Mouse (Mus musculus): ENCODE data around the gene Hmgn2. TPM values are rescaled to one million over a fixed set of nuclear protein-coding genes. Genes with fewer than 3 reads are reported as not detected.

Gene Hmgn2
- total RNA-seq, 2 experiments from 2014 or later: 943 to 1,765 TPM

DNA sequence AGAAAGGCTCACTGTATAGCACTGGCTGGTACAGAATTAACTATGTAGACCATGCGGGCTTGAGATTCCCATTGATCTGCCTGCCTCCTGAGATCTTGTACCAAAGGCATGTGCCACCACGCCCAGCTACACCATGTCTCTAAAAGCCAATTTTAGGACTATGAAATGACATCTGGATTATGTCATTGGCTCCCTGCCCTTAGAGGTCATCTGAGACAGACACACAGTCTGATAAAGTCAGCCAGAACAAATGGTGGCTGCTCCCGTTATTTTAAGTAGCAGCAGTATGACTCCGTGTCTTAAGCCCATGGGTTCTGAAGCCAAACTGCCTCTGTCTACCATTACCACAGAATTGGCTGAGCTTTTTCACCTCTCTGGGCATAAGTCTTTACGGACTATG lies 12.0 kb upstream of the Hmgn2 start:
- no peak for ATAC-seq (replicated peaks; ENCODE audit: poor library complexity, severe bottlenecking)

DNA sequence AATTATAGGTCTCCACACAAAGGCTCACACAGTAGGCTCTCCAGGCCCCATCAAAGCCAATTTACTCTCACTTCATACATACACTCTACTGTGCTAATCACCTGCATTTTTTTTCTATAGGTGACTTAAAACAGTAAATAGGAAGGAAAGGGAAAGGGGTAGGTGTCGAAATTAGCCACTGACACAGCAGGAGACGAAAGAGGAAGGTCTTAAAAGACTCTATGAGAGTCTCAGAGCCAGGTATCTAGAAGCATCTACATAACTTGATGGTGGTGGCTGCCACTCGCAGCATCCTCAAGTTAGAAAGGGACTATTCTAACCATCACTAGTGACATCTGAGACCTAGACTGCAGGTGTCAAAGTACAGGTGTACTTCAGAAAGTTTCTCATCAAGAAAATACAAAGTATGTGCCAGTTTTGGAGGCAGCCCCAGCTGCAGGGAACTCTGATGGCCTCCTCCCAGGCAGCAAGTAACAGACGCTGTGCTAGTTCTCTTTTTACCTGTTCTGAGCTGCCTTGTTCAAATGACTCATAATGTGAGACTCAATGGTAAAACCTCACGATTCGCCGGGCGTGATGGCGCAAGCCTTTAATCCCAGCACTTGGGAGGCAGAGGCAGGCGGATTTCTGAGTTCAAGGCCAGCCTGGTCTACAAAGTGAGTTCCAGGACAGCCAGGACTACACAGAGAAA lies 9.7 kb upstream of the Hmgn2 start:
- ATAC-seq (replicated peaks; ENCODE audit: poor library complexity, severe bottlenecking): no peak

DNA sequence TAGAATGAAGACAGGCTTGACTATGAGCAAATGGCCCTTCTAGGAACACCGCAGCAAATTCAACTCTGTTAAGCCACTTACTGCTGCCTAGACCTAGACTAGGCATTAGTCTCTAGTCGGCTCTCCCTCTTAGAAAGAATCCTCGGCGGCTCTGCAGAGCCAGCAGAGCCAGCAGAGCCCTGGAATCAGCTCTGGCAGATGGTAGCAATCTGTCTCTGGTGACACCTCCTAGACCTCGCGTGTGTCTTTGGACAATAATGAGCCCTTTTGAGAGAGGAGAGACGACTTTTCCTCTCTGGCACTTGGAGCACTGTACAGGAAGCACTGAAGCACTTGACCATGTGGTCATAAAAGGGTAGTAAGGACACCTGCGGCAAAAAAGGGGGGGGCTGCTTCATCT lies 3.3 kb upstream of the Hmgn2 start:
- ATAC-seq (replicated peaks; ENCODE audit: poor library complexity, severe bottlenecking): no peak

DNA sequence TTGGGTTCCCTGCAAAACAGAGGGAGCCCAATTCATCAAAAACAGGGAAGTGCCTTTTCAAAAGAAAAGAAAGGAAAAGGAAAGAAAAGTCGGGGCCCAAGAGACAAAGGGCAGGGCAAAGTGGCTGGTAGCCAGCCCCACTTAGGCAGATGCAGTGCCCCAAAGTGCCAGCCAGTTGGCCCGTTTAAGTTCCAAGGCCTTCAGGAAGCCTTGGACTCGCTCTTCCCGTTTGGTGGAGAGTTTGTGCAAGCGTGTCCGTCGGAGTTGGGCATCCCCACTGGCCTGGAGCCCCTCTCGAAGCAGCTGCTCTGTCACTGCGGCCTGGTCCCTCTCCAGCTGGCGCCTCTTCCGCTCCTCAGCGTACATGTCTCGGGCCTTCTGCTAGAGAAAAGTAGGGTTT lies 2.4 kb upstream of the Hmgn2 start:
- ATAC-seq (replicated peaks; ENCODE audit: poor library complexity, severe bottlenecking): no peak

DNA sequence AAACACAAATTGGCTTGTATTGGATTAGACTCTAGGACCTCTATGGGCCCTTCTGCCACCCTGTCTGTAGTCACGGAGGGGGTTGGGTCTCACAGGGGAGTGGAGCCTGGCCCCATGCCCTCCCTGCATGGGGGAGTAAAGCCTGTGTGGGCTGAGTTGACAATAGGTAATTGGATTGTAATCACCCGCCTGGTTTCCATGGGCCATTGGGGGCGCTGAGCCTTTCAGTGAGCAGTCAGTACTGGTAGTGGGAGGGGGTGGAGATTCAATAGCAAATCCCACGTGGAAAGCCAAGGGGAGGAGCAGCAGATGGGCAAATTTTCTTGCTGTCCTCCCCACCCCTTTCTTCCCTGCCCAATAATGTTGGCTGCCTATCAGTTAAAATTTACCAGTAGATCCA lies 1.7 kb upstream of the Hmgn2 start:
- no peak for ATAC-seq (replicated peaks; ENCODE audit: poor library complexity, severe bottlenecking)

DNA sequence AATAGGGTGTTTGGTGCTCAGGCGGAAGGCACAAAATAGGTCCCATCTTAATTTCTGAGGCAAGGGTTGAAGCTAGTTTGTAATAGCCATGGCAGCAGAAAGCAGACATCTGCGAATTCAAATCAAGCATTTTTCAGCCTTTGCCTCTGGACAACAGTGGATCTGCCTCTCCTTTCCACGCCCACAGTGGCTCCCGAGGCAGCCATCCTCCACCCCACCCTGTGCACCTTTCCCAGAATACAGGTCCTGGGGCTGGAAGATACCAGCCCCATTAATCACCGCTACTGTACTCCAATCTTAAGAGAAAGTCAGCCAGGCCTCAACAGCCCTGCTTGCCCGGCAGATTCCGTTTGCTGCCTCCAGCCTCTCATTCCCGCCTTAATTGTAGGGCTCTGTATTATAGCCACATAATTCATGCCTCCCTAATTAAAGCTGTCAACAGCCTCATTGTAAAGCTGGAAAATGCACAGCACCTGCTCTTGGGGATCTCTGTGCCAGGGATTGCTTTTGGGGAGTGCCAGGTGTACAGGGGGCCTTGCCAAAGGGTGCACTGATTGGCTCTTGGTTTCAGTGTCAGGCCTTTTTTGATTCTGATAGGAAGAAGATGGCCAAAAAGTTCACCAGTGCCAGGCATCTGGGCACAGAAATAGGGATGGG lies 792 bp upstream of the Hmgn2 start:
- no peak for ATAC-seq (replicated peaks; ENCODE audit: poor library complexity, severe bottlenecking)

DNA sequence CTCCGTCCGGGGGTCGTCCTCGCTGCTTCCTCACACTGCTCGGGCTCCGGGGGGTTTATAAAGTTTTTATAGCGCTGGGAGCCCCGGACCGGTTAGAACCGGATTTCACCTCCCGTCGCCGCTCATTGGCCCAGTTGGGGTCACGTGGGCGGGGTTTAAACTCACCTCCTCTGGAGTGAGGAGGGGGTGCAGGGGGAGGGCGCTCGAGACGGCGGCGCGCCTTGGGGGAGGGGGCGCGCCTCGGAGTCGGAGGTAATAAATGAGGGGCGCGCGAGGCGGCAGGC lies 642 bp downstream of the Hmgn2 start:
- peak; percentile 76 for ATAC-seq (replicated peaks; ENCODE audit: poor library complexity, severe bottlenecking)

DNA sequence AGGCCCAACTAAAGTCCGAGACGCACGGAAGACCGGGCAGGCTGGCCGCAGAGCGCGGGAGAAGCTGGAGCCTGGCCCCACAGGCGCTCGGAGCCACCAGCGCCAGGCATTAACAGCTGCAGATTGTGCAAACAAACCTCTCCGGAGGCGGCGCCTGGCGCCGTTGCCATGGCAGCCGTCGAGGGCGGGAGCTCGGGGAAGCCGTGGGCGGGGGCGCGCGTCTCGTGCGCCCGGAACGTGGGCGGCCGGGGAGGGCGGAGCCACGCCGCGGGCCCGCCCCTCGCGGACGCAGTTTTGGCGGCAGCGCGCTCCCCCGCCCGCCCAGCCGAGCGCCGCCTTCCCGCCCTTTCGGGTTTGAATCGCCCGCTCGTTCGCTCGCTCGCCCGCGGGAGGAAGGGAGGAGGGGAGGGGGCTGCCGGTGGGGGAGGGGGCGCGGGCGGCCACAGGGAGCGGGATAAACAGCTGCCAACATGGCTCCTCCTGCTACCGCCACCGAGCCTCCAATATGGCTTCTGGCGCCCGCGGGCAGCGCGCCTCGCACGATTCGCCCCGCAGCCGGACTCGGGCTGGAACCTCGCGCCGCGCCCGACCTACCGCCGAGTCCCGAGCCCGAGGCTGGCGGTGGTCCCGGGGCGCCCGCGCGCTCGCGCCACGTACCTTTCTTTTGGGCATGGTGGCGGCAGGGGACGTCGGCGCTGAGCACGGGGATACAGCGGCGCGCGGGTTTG lies 1.1 kb downstream of the Hmgn2 start:
- ATAC-seq (replicated peaks; ENCODE audit: poor library complexity, severe bottlenecking): peak; percentile 61

DNA sequence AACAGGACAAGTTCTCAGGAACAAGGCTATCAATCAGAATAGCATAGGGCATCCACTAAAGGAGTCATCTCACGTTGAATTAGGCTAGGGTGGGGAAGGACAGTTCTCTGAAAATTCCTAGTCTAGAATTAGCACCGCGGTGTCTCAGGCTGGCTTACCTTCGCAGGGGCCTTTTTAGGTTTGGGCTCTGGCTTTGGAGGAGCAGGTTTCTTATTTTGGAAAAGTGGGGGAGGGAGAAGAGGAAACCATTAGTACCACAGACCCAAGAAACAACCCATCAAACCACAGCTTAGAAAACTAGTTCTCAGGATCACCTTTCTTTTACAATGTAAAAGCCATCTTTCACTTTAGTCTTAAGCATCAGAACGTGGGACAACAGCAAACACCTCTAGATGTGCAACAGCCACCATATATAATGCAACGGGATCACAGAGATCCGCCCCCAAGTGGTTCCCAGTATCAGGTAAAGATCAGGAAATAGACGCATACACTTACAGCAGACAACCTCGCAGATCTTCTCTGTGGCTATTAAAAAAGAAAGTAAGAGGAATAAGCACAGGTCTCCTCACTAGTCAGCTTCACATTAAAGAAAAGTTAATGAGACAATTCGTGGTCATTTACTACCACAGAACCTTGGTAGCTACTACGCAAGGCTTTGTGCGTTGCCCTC lies 2.0 kb downstream of the Hmgn2 start:
- no peak for ATAC-seq (replicated peaks; ENCODE audit: poor library complexity, severe bottlenecking)

DNA sequence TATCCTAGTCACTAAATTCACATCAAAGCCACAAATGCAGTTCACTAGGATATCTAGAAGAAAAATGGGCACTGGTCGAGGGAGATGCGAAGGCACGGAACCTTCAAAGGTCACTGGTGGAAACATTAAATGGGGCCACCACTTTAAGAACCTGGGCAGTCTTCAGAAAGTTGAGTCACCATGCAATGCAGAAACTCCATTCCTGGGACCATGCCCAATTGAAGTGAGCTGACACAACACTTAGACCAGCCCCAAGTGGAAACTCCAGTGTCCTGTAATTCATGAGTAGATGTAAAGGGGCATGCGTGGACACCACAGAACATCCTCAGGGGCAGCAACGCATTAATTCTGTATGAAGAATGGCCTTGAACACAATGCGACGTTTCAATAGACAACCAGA lies 5.9 kb downstream of the Hmgn2 start:
- no peak for ATAC-seq (replicated peaks; ENCODE audit: poor library complexity, severe bottlenecking)

DNA sequence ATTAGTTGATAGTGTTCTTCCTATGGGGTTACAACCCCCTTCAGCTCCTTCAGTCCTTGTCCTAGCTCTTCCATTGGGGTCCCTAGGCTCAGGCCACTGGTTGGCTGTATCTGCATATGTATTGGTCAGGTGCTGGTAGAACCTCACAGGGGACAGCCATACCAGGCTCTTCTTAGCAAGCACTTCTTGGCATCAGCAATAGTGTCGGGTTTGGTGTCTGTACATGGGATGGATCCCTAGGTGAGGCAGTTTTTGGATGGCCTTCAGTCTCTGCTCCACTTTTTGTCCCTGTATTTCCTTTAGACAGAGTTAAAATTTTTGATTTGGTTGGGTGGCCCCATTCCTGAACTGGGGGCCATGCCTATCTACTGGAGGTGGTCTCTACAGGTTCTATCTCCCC lies 9.6 kb downstream of the Hmgn2 start:
- no peak for ATAC-seq (replicated peaks; ENCODE audit: poor library complexity, severe bottlenecking)

DNA sequence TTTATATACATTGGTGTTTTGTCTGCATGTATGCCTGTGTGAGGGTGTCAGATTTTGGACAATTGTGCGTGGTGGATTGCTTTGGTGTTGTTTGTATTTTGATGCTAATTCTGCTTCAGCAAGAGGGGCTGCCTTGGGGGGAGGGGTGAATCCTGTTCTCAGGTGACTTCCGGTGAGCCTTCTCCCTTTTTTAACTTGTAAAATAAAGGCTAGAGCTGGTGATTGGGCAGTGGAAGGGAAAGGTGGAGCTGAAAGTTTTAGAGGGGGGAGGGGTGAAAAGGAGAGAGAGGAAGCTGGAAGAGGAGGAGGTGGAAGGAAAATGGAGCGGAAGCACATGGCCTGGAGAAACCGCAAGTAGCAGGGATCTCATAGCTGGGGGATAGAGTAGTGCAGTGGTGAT lies 12.1 kb downstream of the Hmgn2 start:
- no peak for ATAC-seq (replicated peaks; ENCODE audit: poor library complexity, severe bottlenecking)

DNA sequence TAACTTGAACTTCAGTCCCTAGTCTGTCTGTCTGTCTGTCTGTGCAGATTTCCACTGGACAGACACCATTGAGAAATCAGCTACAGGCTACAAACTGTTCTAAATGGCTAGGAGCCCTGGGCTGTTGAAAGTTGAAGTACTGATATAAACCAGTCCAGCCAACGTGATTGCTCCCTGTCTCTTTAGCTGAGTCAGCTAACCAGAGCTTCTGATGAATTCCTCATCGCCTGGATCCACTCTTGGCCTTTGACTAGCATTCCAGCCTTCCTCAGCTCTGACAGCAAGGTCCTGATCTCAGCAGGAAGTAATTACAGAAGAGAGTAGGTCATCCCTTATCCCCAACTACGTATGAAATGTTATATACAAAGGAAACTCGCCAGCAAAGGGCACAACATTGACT lies 21.7 kb downstream of the Hmgn2 start:
- no peak for ATAC-seq (replicated peaks; ENCODE audit: poor library complexity, severe bottlenecking)

DNA sequence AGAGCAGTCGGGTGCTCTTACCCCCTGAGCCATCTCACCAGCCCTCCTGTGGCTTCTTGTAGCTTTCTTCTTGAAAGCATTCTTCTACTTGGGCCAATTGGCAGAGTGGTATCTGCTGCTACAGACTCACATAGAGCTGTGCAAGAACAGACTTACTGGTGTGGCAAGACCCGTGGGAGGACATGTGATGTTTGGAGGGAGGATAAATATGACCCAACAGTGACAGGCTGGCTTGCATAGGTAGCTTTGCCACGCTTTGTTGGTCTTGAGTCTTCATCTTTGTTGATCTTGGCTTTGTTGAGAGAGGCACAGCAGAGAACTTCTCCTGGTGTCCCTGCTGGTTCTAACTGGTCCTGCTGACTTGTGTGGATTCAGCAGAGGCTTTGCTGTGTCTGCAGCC lies 24.7 kb downstream of the Hmgn2 start:
- ATAC-seq (replicated peaks; ENCODE audit: poor library complexity, severe bottlenecking): peak; percentile 28; the same call in 1 of the 2 replicates

DNA sequence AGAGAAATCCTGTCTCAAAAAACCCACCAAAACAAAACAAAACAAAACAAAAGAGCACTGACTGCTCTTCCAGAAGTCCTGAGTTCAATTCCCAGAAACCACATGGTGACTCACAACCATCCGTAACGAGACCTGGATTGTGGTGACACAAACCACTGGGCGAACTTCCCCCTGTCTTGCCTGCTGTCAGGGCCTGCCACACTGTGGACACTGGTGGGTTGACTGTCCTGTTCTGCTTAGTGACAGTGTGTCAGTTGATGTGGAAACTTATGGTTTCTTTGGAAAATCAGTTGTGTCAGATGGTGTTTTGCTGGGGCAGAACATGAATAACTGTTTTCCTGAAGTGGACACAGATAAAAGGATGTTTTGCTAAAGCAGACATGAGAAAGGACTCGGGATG lies 25.8 kb downstream of the Hmgn2 start:
- peak; percentile 85 for ATAC-seq (replicated peaks; ENCODE audit: poor library complexity, severe bottlenecking)

DNA sequence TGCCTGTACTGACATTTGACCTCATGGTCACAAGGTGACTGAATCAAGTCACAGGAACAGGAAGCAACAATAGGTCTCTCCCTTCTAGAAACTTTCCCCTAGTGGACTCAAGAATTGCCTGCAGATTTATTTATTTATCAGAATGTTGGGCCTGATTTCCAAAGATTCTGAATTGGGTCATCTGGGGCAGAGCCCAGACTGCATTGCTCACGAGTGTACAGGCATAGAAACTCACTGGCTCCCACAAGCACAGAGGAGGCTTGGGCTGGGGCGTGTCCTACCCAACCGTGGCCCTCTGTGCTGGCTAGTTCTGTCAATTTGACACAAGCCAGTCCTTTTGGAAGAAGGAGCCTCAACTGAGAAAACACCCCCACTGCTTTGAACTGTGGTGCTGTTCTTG lies 26.9 kb downstream of the Hmgn2 start:
- peak; percentile 23; the same call in 1 of the 2 replicates for ATAC-seq (replicated peaks; ENCODE audit: poor library complexity, severe bottlenecking)

DNA sequence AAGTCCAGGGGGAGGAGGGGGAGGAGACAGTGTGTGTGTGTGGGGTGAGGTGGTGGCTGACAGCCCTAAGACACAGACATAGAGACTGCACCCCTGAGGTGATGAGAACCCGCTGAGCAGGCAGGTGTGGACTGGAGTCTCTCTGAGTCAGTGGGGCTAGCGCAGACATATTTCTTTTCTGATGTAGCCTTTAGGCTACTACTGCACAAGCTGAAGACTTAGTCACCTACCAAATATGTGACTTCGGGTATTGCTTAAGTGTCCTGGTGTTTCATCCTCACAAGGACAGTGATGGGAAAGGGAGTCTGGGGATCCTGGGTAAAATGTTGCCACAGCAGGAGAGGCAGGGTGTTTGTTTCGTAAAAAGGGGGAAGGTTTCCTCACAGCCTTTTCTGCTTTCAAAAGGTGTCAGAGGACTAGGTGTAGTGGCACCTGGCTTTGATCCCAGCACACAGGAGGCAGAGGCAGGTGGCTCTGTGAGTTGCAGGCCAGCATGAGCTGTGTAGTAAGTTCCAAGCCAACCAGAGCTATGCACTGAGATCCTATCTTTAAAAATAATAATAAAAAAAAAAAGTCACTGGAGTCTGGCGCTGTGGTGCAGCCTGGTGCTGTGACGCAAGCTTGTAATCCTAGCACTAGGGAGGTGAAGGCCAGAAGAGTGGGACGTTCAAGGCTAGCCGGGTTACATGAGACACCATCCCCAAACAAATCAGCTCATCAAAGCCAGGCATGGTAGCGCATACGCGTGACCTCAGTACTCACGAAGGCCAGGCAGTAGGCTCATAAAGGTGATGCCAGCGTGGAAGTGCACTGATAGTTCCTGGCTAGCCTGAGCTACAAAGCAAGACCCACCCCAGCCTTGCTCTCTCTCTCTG lies 27.8 kb downstream of the Hmgn2 start:
- ATAC-seq (replicated peaks; ENCODE audit: poor library complexity, severe bottlenecking): peak; percentile 47

DNA sequence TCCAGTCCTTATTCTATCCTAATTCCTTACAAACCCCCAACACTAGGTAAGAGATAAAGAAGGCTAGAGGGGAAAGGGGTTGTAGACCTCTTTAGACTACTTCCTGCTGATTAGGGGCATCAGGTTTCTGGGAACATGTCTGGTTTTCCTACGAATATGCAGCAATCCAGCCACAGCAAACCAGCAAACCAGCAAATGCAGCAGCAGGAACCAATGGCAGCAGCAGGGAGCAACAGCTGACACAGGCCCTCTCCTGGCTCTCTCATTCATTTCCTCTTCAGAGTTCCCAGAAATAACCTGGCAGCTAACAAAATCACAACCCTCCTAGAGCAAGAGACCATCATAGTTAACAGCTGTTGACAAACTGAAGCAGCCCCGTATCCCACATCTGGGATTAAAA lies 30.4 kb downstream of the Hmgn2 start:
- ATAC-seq (replicated peaks; ENCODE audit: poor library complexity, severe bottlenecking): no peak

DNA sequence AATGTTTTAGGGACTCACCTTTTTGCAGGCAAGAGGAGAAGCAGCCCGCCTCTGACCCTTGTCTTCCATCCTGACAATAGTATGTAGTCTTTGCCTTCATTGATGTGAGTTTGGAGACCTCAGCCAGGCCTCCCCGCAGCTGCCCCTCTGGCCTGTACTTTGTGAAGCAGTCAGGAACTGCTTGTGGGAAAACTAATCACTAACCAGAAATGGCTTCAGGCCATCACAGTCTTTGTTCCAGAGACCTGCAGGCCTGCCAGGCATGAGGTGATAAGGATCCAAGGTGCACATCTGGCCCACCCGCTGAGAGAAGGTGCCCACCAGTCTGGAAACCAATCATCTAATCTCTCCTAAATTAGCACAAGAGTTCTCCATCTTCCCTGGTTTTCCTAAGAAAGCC lies 36.7 kb downstream of the Hmgn2 start:
- no peak for ATAC-seq (replicated peaks; ENCODE audit: poor library complexity, severe bottlenecking)

DNA sequence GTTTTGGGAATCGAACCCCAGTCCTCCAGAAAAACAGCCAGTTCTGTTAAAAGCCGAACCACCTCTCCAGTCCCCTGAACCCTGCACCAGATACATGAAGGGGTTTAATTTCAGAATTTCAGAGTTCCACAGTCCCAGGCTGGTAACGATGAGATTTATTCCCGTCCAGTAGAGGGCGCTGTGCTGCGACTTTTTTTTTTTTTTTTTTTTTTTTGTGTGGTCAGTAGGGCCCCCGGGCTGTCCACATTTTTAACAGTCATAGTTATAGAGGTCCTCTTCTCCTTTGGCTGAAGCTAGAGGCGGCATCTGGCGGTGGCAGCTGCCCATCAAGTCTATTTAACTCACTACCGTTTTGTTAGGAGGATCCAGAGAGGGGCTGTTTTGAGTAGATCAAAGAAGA lies 37.1 kb downstream of the Hmgn2 start:
- ATAC-seq (replicated peaks; ENCODE audit: poor library complexity, severe bottlenecking): peak; percentile 54

All from granulocyte monocyte progenitor cell, adult 5-6 weeks (primary cell).